Mouse (Mus musculus) ES-Bruce4 (cell line): Measurements from ENCODE around the gene H2al1b. TPM values are rescaled to one million over a fixed set of nuclear protein-coding genes. Genes with fewer than 3 reads are reported as not detected.
"Not testable (repeated sequence)": the region's sequence is repeated elsewhere in the genome, so short reads cannot be mapped to it uniquely, and the experiment has no call there.

Source experiments
- H3K27ac ChIP-seq: 2 replicates; pipeline ENCODE4 v1.5.1; 2012; ENCODE audit warnings: low read length, inconsistent platforms; ENCODE audit not compliant: insufficient read depth
- H3K27me3 ChIP-seq: 2 replicates; pipeline ENCODE4 v1.6.1; 2012; ENCODE audit warnings: mild to moderate bottlenecking, low read length, inconsistent platforms; ENCODE audit not compliant: control insufficient read depth, poor library complexity, insufficient read depth, severe bottlenecking
- H3K36me3 ChIP-seq: 2 replicates; pipeline ENCODE4 v1.6.1; 2012; ENCODE audit warnings: inconsistent platforms, mild to moderate bottlenecking, low read length, moderate library complexity; ENCODE audit not compliant: control insufficient read depth, poor library complexity, insufficient read depth, severe bottlenecking
- H3K4me1 ChIP-seq: one replicate; pipeline ENCODE4 v1.8.1; 2011; ENCODE audit warnings: low read length; ENCODE audit not compliant: control insufficient read depth, insufficient read depth
- H3K4me3 ChIP-seq: 2 replicates; pipeline ENCODE4 v1.5.1; 2011; ENCODE audit warnings: low read depth, mild to moderate bottlenecking, low read length
- H3K9ac ChIP-seq: 2 replicates; pipeline ENCODE4 v1.6.1; 2012; ENCODE audit warnings: low read depth, mild to moderate bottlenecking, inconsistent platforms; ENCODE audit not compliant: poor library complexity, severe bottlenecking
- H3K9me3 ChIP-seq: replicated peaks from 2 replicates; pipeline ENCODE4 v1.6.1; 2012; ENCODE audit warnings: mild to moderate bottlenecking, low read length, inconsistent platforms; ENCODE audit not compliant: control insufficient read depth, poor library complexity, insufficient read depth, severe bottlenecking
- CTCF ChIP-seq: IDR thresholded peaks from one replicate; pipeline ENCODE4 v1.8.1; 2011; ENCODE audit warnings: low read depth, low read length
- EP300 ChIP-seq: IDR thresholded peaks from 2 replicates; pipeline ENCODE4 v1.6.1; 2011; ENCODE audit warnings: low read depth, low read length; ENCODE audit not compliant: insufficient read depth
- POLR2A ChIP-seq: IDR thresholded peaks from one replicate; pipeline ENCODE4 v1.8.1; 2011; ENCODE audit warnings: low read length; ENCODE audit not compliant: insufficient read depth
- polyA plus RNA-seq: library from polyadenylated mRNA; stranded (reverse); fragments of >200 nt; gene quantifications from 2 replicates; pipeline ENCODE4 v1.2.4, GENCODE M21; 2011; ENCODE audit warnings: low read depth; ENCODE audit not compliant: missing spikeins, insufficient read depth, insufficient read length

The H2al1b gene
- polyA plus RNA-seq, 1 experiment: not detected

DNA sequence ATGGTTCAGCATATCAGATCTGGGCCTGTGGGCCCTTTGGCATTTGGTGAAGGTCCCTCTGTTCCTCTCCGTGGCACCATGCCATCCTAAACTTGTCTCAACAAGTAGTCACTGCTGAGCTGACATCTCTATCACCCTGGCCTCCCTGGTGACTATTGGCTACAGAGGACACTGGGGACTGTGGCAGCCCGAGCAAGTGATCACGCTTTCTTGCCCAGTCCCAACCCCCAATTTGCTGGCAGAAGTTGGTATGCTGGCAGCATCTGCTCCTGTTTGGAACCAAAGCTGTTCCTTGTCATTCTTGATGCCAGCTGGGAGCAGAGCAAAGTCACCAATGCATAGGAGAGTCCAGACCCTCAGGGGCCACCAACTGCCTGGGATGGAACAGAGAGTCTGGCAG lies 33.2 kb upstream of the H2al1b start:
- Histone ChIP-seq H3K4me1 (no peaks in the 10 kb centered on the region), H3K9me3 (no peaks in the 10 kb centered on the region), H3K27me3 (no peaks in the 10 kb centered on the region), H3K27ac (no peak overlapping the region), H3K9ac (no peak overlapping the region), H3K36me3 (no peaks in the 10 kb centered on the region), H3K4me3 (no peak overlapping the region)
- TF ChIP-seq CTCF (no peak), POLR2A (no peak), EP300 (no peak)

GRCm38 (mm10) chrX:11273190-11273589 lies 29.0 kb upstream of the H2al1b start:
- Histone ChIP-seq H3K27ac (no peak overlapping the region), H3K27me3 (no peaks in the 10 kb centered on the region), H3K9ac (no peak overlapping the region), H3K9me3 (no peaks in the 10 kb centered on the region), H3K4me1 (no peaks in the 10 kb centered on the region), H3K36me3 (no peaks in the 10 kb centered on the region), H3K4me3 (no peak overlapping the region)
- TF ChIP-seq EP300: no peak
- TF ChIP-seq CTCF: no peak
- TF ChIP-seq POLR2A: no peak

GRCm38 (mm10) chrX:11277083-11277482 lies 25.1 kb upstream of the H2al1b start:
- TF ChIP-seq EP300: no peak
- no peak for TF ChIP-seq CTCF
- TF ChIP-seq POLR2A: no peak
- H3K4me1 ChIP-seq: no peaks in the 10 kb centered on the region
- H3K27ac ChIP-seq: no peak overlapping the region
- no peaks in the 10 kb centered on the region for H3K27me3 ChIP-seq
- H3K36me3 ChIP-seq: no peaks in the 10 kb centered on the region
- H3K9ac ChIP-seq: no peak overlapping the region
- H3K4me3 ChIP-seq: no peak overlapping the region
- H3K9me3 ChIP-seq: no peaks in the 10 kb centered on the region

- H3K9me3 ChIP-seq: peaks cover 8% of the 10 kb centered on the region
- TF ChIP-seq POLR2A (no peak), CTCF (no peak), EP300 (no peak)
- no peaks in the 10 kb centered on the region for H3K36me3 ChIP-seq
- H3K4me1 ChIP-seq: no peaks in the 10 kb centered on the region
- no peak overlapping the region for H3K27ac ChIP-seq
- no peak overlapping the region for H3K9ac ChIP-seq
- H3K27me3 ChIP-seq: no peaks in the 10 kb centered on the region
- H3K4me3 ChIP-seq: no peak overlapping the region
Measured at GRCm38 (mm10) chrX:11280741-11281140, 21.5 kb upstream of the H2al1b start.

GRCm38 (mm10) chrX:11288306-11288882 lies 13.8 kb upstream of the H2al1b start:
- H3K27me3 ChIP-seq: no peaks in the 10 kb centered on the region
- peaks cover 4% of the 10 kb centered on the region; the same call in 1 of the 2 replicates for H3K9me3 ChIP-seq
- no peak overlapping the region for H3K4me3 ChIP-seq

GRCm38 (mm10) chrX:11289244-11289643 lies 13.0 kb upstream of the H2al1b start:
- no peaks in the 10 kb centered on the region for H3K27me3 ChIP-seq
- H3K4me1 ChIP-seq: no peaks in the 10 kb centered on the region
- no peaks in the 10 kb centered on the region for H3K36me3 ChIP-seq
- H3K27ac ChIP-seq: no peak overlapping the region
- no peaks in the 10 kb centered on the region for H3K9me3 ChIP-seq
- no peak overlapping the region for H3K9ac ChIP-seq
- no peak overlapping the region for H3K4me3 ChIP-seq
- TF ChIP-seq EP300: no peak
- TF ChIP-seq CTCF: no peak
- TF ChIP-seq POLR2A: no peak

More at GRCm38 (mm10) chrX:11288306-11288882, 13.8 kb upstream of the H2al1b start:
- no peaks in the 10 kb centered on the region for H3K36me3 ChIP-seq
- H3K4me1 ChIP-seq: no peaks in the 10 kb centered on the region
- TF ChIP-seq EP300 (no peak), POLR2A (no peak), CTCF (no peak)
- H3K9ac ChIP-seq: no peak overlapping the region
- no peak overlapping the region for H3K27ac ChIP-seq

DNA sequence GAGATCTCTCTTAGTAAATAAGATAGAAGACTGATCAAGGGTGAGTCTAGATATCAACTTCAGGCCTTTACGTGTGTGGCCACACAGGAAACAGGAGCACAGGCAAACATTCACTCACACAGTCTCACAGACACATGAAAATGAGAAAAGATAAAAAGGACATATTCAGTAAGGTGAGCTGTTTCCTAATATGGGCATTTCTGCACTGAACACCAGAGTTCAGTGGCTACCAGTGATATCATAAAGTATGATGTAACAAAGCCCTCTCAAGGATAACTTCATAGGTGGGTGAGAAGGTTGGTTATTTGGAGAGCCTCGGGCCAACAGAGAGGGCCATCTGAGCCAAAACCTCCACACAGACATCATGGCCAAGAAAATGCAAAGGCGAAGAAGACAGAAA lies 3.3 kb upstream of the H2al1b start, which contains the start of gene H2al1a:
TSS of gene H2al1a (plus strand) at position 301 of the 400 bp plus-strand sequence.
- not testable (repeated sequence) for H3K4me1 ChIP-seq, H3K27me3 ChIP-seq, H3K36me3 ChIP-seq

GRCm38 (mm10) chrX:11305355-11305754 lies 3.1 kb downstream of the H2al1b start, which contains the start of gene H2al1c:
Gene H2al1c (plus strand): TSS chrX:11305655.
- H3K27me3 ChIP-seq, H3K4me3 ChIP-seq, H3K9me3 ChIP-seq, H3K9ac ChIP-seq, H3K27ac ChIP-seq, H3K36me3 ChIP-seq, H3K4me1 ChIP-seq: not testable (repeated sequence)

More for the DNA sequence above, 3.3 kb upstream of the H2al1b start, which contains the start of gene H2al1a:
- not testable (repeated sequence) for H3K4me3 ChIP-seq, H3K9me3 ChIP-seq, H3K9ac ChIP-seq, H3K27ac ChIP-seq

DNA sequence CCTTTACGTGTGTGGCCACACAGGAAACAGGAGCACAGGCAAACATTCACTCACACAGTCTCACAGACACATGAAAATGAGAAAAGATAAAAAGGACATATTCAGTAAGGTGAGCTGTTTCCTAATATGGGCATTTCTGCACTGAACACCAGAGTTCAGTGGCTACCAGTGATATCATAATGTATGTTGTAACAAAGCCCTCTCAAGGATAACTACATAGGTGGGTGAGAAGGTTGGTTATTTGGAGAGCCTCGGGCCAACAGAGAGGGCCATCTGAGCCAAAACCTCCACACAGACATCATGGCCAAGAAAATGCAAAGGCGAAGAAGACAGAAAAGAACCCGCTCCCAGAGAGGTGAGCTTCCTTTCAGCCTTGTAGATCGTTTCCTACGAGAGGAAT lies 6.3 kb downstream of the H2al1b start, which contains the start of gene H2al1d:
TSS of gene H2al1d (plus strand) at position 301 of the 400 bp plus-strand sequence.
- not testable (repeated sequence) for H3K4me3 ChIP-seq, H3K9me3 ChIP-seq, H3K27ac ChIP-seq, H3K9ac ChIP-seq, H3K27me3 ChIP-seq, H3K4me1 ChIP-seq, H3K36me3 ChIP-seq
